Mouse (Mus musculus): ENCODE measurements around the gene 1500009L16Rik.

The 1500009L16Rik gene

DNA sequence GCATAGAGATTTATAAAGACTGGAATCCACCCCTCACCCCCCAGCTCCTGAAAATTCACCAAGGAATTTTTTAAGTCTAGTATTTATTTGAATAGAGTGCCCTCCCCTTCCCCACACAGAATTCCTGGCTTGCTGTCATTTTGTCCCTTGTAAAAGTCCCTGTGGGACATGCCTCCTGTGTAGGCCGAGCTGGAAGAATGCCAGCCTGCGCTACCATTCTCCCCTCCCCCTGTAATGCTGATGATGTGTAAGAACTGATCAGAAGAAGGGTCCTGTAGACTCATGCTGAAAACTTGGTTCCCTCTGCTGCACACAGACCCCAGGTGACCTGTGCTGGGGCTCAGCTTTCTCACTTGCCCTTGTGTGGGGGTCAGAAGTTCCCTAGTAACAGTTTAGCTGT is 37.9 kb downstream of the 1500009L16Rik start:
- DNase-seq (ENCODE audit: low spot score), result no peak

DNA sequence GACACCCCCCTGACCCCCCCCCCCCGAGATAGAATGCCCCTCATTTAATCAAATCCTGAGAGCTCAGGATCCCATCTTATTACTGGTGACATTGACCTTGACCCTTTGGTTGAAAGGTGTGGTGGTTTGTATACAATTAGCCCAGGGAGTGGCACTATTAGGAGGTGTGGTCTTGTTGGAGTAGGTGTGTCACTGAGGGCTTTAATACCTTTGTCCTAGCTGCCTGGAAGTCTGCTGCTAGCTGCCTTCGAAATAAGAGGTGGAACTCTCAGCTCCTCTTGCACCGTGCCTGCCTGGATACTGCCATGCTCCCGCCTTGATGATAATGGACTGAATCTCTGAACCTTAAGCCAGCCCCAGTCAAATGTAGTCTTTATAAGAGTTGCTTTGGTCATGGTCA is 41.2 kb downstream of the 1500009L16Rik start:
- DNase-seq (ENCODE audit: low spot score), result no peak

DNA sequence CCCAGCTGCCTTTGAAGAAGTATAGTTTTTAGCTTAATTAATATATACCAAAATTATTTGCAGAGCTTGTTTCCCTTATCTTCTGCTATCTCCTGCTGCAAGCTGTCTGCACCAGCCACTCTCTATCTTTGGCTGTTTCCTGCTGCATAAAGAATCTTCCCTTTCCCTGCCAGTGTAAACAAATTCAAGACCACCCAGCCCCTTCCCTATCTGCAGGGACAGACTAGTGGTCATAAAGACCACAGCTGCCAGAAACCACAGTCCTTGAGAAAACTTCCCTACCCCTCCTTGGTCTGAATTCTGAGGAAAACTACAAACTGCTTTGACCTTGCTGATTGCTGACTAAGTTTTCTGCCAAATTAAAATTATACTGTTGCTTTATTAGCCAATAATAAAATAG is 44.2 kb downstream of the 1500009L16Rik start:
- DNase-seq (ENCODE audit: low spot score), result no peak

DNA sequence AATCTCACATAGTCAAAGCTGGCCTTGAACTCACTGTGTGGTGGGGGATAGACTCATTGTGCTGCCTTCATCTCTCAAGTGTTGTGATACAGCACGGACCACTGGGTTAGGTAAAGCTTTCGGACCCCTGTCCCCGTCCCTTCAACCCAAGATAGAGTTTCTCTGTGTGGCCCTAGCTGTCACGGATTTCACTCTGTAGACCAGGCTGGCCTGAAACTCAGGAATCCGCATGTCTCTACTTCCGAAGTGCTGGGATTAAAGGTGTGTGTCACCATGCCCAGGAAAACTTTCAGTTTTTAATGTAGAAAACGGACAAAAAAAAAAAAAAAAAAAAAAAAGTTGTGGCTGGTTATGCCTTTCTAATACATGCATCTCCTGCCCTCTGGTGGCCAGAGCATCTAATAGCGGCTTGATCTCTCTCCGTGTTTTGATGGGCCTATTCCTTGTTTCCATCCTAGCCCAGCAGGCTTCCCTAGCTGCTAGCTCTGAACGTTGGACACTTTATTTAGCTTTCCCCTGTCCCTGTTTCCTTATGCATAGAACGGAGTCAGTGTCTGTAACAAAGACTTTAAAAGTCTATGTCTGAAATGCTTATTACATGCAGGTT is 53.7 kb downstream of the 1500009L16Rik start:
- peak; percentile 44 for DNase-seq (ENCODE audit: low spot score)

DNA sequence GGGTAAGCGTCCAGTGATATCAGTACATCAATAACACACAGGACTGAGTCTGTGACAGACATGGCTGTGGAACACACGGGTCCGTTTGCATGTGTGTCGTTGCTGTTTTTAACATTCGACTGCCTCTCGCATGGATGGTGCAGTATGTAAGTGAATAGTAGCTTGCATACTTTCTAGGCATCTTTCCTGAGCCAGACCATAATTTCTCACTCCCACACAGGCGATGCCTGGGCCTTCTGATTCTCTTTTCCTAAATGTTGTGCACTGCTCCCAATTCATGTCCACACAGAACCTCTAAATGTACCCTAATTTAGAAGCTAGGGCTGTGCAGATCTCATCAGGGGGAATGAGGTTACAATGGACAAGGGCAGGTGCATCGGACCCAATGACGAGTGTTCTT is 54.6 kb downstream of the 1500009L16Rik start:
- DNase-seq (ENCODE audit: low spot score), result no peak

DNA sequence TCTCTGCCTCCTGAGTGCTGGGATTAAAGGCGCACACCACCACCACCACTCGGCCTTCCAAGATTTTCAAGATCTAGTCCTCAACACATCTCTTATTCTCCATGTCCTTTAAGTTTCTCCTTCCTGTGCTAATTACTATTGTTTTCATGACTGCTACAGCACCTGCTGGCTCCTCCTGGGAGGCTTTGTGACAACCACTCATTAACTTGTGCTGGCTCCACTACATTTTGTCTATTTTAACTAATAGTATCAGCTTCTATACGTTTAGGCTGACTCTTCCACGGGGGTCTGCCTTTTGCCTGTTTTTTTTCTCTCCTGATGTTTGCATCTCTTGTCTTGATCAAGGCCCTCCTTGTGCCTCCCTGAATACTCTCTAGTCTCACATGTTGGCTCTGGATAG is 59.2 kb downstream of the 1500009L16Rik start:
- no peak for DNase-seq (ENCODE audit: low spot score)

DNA sequence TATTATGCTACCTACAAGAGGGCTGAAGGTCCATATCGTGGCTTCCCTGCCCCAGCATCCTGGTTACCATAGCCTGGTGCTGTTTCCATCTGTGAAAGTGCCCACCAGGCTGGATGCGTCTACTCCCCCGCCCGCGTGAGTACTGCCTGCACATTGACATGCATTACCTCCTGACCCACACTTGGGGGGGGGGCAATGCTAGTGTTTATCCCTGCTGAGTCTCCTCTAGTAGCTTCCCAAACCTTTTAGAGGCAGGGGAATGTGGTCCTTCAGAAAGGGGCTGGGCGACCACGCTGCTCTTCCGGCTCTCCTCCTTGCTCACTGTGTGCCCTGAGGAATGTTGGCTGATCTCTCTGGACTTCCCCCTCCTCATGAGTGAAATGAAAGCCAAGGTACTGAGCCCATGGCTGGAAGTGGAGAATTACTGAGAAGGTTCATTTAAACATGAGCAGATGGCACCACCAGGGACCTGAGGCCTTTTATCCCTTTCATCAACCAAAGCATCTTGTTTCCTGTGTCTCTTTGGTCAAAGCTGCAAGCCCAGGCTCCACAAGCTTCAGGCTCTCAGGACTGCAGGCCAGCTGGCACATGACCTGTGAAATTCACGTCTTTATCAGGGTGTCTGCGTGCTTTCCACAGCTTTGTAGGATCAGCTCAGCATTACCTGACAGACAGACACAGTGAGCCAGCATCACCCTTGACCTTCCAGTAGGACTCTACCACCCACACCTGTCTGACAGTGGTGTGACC is 59.9 kb downstream of the 1500009L16Rik start:
- DNase-seq (ENCODE audit: low spot score), result no peak

DNA sequence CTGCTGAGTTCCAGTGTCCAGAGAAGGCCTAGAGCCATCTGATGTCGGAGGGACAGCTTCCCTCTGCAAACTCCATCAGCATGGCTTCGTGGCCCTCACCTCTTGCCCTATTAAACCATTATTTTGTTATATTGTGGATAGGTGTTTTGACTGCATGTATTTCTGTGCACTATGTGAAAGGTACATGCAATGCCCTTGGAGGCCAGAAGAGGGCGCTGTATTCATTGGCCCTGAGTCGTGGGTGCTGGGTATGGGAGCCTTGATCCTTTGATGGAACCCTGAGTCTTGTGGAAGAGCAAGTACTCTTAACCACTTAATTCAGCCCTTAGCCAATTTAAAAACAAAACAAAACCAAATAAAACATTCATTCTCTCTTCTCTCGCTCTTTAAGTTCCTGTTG is 62.3 kb downstream of the 1500009L16Rik start:
- DNase-seq (ENCODE audit: low spot score), result peak; percentile 14

DNA sequence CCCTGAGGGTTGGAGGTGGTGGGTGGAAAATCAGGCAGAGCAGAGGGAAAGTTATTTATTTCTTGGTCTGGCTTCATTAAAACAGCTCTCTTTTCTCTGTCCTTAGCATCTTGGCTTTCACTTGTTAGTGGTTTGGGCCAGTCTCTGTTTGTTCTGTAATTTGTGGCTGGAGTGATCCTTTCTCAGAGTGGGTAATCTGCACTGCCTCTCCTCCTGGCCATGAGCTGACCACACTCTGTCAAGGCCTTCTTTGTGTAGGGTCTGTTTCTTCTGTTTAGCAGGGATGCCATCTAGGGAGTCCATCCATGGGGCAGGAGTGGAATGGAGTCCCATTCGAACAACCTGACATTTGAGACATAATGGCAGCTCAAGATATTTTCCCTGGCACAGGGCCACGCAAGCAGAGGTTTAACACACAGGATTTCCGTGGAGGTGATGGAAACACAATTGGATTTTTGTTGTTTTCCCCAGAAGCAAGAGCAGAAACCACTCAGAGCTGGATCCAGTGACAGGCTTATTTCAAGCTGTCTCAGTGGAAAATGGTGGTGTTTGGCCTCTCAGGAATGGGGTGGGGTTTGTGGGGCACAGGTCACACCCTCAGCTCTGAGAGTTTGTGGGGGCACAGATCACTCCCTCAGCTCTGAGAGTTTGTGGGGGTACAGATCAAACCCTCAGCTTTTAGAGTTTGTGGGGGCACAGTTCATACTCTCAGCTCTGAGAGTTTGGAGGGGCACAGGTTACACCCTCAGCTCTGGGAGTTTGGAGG is 63.1 kb downstream of the 1500009L16Rik start:
- no peak for DNase-seq (ENCODE audit: low spot score)

DNA sequence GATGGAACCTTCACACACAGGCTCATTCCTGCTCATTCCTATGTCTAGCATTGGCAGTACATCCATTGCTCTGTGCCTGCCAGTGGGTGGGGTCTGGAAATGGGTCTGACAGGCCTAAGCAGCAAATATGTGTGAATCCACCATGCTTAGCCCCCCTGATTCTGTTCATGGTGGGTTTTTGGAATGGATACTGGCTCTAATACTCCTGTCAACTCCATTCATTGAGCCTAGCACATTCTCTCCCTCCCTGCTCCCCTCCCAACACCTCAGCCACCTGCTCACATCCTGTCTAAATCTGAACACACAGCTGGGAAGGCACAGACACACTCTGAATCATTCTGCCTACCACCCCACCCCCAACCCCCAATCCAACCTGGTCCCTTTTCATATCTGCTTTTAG is 72.4 kb downstream of the 1500009L16Rik start:
- DNase-seq (ENCODE audit: low spot score), result peak; percentile 18

DNA sequence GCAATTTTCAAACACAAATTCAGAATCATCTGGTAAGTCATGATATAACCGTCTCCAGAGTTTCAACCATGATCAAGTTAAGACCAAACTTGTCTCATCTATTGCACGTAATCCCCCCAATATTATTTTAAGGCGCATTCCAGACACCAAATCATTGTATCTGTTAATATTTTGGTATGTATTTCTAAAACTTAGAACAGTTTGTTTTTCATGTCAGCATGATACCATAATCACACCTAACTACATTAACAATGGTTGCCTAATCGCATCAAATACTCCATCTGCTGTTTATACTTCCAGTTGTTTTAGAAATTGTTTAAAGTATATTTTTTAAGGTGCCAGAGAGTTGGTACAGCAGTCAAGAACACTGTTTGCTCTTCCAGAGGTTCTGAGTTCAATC is 72.8 kb downstream of the 1500009L16Rik start:
- DNase-seq (ENCODE audit: low spot score), result peak; percentile 26

DNA sequence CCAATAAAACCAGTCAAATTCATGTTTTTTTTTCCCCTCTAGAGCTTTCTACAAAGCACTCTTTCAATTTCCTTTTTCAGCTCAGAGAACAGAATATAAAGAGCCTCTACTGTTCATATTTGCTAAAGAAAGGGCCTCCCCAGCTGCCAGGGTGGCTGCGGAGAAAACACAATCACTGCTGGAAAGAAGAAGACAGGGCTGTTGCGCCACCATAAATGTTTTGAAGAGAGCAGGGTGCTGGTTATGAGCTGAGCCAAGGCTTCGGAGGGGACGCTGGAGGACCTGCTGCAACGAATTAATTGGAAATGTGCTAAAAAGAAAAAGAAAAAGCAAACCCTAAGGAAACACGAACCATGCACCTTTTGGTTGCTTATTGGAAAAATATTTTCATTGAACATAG is 81.4 kb downstream of the 1500009L16Rik start:
- peak; percentile 44 for DNase-seq (ENCODE audit: low spot score)

DNA sequence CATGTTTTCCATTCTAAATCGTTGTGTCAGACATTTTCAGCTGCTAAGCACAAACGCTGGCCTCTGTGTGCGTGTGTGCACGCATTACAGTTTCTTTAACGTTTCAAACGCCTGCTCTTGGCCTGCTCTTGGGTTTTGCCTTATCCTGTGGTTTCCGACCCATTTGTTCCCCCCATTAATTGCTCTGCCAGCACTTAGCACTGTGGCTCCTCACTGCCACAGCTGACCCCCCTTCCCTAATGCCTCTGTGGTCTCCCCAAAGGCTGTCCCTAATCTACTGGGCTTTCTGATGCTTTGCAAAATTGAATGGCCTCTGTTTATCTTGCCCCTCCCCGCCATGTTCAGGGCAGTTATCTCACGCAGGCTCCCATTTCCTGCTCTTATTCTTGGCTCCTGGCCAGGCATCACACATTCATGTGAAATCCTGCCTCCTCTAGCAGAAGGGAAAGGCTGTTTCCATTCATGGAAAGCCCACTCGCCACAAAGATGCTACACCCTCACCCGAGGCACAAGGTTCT is 82.6 kb downstream of the 1500009L16Rik start:
- peak; percentile 67 for DNase-seq (ENCODE audit: low spot score)

DNA sequence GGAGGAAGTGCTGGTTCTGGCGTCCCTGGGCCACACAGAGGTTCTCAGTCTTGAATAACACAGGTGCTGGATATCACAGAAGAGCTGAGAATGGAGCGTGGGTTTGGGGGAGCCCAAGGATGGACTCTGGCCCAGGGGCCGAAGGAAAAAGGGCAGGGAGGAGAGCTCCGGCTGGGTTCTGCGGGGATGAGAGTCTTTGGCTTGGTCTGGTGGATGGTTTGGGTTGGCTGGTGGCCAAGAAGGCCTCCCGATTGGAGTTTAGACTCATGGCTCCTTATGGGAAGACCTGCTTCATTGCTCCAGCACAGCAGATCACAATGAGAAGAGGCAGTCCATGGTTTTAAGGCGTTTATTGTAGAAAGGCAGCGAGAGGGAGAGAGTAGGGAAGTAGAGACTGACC is 84.6 kb downstream of the 1500009L16Rik start:
- no peak for DNase-seq (ENCODE audit: low spot score)

Measured in lung, postnatal 25 days (tissue).